In the genomic region with DNA sequence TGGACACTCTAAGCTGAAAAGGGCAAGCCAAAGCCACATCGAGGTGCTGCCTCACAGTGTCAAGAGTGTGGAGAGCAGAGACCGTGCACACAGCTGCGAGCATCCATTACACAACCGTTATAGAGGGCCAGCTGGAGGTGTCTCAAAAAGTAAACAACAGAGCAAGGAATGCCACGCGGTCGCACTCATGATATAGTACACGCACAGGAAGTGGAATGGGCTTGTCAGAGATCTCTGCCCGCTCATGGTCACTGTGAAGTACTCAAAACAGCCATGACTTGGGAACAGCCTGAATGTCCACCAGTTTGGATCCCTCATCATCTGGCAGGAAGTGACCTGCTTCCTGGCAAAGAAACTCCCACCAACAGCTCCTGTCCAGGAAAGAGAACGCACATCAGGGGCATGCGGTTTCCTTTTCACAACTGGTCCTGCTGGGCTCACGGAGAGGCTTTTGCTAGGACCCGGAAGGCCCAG, we compare ENCODE assay signal across 8 mouse cellular contexts.
DNase-seq lines count a peak whose midpoint lies in the region; ATAC-seq lines count a peak whose summit lies in the region.

No protein-coding gene starts in this region.

- peak; percentile 27 for DNase-seq in embryo, embryonic 9.5 days (ENCODE audit: extremely low spot score)
- DNase-seq in embryo, embryonic 10.5 days (ENCODE audit: low spot score), result no peak
- DNase-seq in heart, embryonic 10.5 days (ENCODE audit: low spot score), result no peak
- DNase-seq in kidney, postnatal 25 days, result peak; percentile 65 to 87
- DNase-seq in cerebellum, postnatal 10 days, result no peak

- no peak overlapping the region for H3K9ac ChIP-seq in forebrain, embryonic 13.5 days

- ATAC-seq in monocyte, adult 5-6 weeks (replicated peaks; ENCODE audit: insufficient number of reproducible peaks, low FRiP score, low TSS enrichment, poor library complexity, severe bottlenecking), result peak; percentile 58
- no peak for ATAC-seq in forebrain, embryonic 13.5 days
- ATAC-seq in erythroid progenitor cell, adult 5-6 weeks (replicated peaks; ENCODE audit: low FRiP score, poor library complexity, severe bottlenecking), result no peak

- peak overlapping the region; percentile 42 for H3K27ac ChIP-seq in heart, embryonic 10.5 days
- no peak overlapping the region for H3K27ac ChIP-seq in forebrain, embryonic 13.5 days

- peaks cover 20% of the 10 kb centered on the region for H3K4me1 ChIP-seq in heart, embryonic 10.5 days
- no peaks in the 10 kb centered on the region for H3K4me1 ChIP-seq in forebrain, embryonic 13.5 days

- no peak overlapping the region for H3K4me3 ChIP-seq in heart, embryonic 10.5 days
- no peak overlapping the region for H3K4me3 ChIP-seq in forebrain, embryonic 13.5 days

- 56% methylated on average over 13 of the region's 13 CpGs for WGBS in heart, embryonic 10.5 days
- WGBS in forebrain, embryonic 13.5 days, result 88% methylated on average over 13 of the region's 13 CpGs

- H3K9me3 ChIP-seq in heart, embryonic 10.5 days, result no peaks in the 10 kb centered on the region
- H3K9me3 ChIP-seq in forebrain, embryonic 13.5 days (replicated peaks), result no peaks in the 10 kb centered on the region

- H3K4me2 ChIP-seq in forebrain, embryonic 13.5 days, result no peak overlapping the region

- no peaks in the 10 kb centered on the region for H3K27me3 ChIP-seq in heart, embryonic 10.5 days (ENCODE audit: insufficient read depth, poor library complexity, severe bottlenecking)
- H3K27me3 ChIP-seq in forebrain, embryonic 13.5 days, result no peaks in the 10 kb centered on the region

- no peaks in the 10 kb centered on the region for H3K36me3 ChIP-seq in heart, embryonic 10.5 days
- H3K36me3 ChIP-seq in forebrain, embryonic 13.5 days (ENCODE audit: poor library complexity, severe bottlenecking), result no peaks in the 10 kb centered on the region

Comparison
In these comparisons a context has a peak if more than half of its experiments do, and no peak if none do; other contexts are left out.
1. DNase-seq: peak in embryo, embryonic 9.5 days (single experiment) and kidney, postnatal 25 days (2 of 2); none in embryo, embryonic 10.5 days (single experiment), heart, embryonic 10.5 days (single experiment) and cerebellum, postnatal 10 days (0 of 2).